Mouse (Mus musculus) brain, adult 2 months (tissue): ENCODE results near the gene Akap8l.

Experiments
- DNase-seq: peaks from one replicate; pipeline ENCODE4 v3.0.0; 2011; ENCODE audit warnings: low read depth, low spot score

The Akap8l gene

DNA sequence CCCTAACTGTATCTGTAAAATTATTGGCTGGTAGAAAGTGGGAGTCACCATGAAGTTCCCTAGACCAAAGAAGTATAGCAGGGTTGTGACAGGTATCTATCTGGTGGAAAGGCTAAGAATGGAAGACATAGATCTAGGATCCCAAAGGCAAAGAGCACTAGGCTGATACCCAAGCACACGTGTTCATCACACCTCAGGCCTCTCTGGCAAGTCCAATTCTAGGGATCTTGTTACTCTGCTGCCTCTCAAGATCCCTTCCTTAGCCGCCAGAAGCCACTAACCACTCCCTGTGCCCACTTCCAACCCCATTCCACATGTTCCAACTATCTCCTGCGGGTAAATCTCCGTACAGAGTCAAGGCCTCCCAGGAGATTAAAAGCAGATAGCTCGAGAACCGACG is 30.5 kb downstream of the Akap8l start:
- DNase-seq = peak; percentile 31

DNA sequence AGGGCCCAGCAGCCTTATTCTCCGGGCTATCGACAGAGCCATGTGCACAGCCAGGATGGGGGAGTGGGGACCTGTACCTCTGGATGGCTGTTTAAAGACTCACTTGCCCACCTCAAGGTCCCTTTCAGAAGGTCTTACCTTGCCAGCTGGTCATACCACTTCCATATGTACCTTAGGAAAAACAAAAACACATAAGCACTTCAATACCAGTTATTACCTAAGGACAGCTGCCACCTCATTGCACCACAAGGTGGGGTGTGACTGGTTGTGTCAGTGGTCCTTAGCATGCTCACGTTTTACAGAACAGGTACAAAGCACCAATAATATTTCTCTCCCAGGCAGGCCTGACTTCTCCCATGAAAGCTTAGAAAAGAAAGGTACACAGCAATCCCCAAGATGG is 32.7 kb downstream of the Akap8l start:
- no peak for DNase-seq

DNA sequence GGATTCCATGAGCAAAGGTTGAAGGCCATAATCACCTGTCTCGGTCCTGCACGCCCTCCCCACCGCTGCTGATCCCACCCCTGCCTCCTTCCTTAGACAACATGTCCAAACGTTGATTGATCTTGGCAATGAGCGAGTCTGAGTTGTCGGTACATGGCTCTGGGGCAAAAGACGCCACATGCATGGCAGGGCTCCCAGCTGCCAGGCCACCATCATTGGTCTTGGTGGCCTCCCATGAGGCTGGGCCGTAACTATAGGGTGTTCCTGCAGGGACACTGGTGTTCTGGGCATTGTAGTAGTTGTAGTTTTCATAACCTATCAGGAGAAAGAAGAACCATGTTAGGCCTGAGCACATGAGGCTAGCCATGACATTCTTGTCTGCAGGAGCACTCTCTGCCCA is 33.4 kb downstream of the Akap8l start:
- no peak for DNase-seq

DNA sequence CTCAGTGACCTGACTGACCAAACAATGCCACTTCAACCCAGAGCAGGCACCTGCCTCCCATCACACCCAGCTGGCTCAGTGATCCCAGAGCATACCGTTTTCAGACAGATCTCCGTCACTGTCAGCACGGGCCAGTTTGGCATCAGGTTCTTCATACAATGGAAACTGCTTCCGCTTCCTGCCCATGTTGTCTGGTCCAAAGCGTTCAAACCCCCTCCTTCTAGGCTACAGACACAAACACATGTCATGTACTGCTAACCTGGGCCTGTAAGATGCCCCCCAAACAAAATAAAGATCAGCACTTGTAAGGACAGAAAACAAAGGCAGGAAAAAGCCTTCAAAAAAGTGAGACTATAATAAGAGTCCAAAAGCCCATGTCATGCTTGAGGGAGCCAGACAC is 34.8 kb downstream of the Akap8l start:
- no peak for DNase-seq

DNA sequence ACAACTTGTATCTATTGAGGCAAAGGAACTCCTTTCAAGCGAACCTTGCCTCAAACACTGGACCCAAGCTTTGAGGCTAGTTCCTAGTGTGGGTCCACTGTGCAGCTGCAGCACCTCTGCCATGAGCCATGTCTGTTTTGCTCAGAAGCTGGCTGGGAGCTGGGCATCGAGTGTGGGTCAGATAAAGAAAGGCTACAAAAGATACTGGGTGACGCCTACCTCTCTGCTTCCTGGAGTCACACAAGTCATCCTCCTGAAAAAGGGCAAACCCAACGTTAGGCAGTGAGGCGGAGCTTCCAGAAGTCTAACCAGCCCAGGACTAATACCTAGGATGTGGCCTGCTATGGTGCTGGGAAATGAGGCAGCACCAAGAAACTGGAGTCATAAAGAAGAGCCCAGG is 36.5 kb downstream of the Akap8l start:
- no peak for DNase-seq

DNA sequence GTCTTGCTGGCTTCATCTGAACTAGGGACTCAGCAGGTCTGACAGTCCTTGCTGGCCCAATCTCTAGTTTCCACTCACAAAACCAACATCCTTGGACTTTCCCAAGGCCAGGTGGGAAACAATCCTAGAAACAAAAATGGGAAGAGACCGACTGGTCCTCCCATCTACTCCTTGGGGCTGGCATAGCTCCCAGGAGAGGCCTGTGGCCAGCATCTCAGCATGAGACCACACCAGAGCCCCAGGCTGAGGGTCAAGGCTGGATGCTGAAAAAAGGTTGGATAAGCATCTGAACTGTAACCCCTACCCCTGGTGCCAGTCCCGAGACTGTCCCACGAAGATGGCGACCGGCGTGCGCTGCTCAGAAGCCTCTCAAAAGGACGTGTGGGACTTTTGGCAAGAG is 37.6 kb downstream of the Akap8l start:
- DNase-seq = peak; percentile 18

DNA sequence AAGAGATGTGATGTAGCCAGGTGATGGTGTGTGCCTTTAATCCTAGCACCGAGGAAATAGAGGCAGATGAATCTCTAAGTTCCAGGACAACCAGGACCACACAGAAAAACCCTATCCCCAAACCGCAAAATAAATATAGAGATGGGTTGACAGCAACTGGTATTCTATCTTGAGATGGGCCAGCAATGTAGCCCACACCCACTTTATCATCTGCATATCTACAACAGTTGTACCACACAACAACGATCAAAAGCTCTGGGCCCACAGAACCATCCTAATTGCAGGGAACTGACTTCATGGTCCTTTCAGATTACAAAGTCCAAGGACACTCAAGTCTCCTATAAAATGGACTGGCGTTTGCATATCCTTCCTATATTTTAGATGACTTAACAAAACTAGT is 42.4 kb downstream of the Akap8l start:
- DNase-seq = no peak

DNA sequence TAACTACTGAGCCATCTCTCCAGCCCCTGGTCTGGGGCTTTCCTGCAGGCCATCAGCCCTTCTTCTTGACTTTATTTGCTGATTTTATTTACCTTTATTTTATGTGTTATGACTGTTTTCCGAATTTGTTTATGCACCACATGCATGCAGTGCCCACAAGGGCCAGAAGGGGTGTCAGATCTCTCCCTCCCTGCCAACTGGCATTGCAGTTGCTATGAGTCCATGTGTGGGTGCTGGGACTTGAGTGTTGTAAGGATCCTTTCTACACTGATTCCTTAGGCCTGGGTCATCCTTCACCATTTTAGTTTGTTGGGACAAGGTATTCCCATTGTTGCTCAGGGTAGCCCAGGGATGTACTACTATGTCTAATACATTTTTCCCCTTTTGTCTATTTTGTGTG is 52.3 kb downstream of the Akap8l start:
- no peak for DNase-seq

DNA sequence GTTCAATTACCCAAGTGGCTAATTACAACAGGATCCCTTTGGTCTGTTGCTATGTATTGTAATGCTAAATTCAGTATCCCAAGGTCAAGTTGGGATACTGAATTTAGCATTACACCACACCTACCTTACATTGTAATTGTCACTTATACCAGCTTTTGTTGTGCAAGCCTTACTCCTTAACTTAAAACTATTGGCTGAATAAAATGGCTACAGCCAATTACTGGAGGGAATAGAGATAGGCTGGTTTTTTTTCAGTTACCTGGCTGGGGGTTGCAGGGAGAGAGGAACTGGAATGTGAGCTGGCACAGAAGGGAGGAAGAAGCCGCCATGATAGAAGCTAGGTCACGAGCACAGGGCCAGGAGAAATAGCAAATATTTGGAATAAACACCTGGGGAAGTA is 54.5 kb downstream of the Akap8l start:
- DNase-seq = no peak

DNA sequence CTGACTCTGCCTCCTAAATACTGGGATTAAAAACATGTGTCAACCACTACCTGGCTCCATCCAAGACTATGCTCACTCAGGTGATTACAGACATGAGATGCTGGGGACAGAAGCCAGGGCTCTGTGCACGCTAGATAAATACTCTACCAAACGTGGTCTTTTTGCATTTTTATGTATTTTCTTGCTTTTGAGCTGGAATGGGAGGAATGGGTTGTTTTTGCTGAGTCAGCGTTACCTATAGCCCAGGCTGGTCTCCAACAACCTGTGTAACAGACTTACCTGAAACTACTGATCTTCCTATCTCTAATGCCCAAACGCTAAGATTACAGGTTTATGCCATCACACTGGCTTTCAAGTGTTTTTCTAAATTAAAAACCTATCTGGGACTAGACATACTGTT is 55.2 kb downstream of the Akap8l start:
- no peak for DNase-seq

DNA sequence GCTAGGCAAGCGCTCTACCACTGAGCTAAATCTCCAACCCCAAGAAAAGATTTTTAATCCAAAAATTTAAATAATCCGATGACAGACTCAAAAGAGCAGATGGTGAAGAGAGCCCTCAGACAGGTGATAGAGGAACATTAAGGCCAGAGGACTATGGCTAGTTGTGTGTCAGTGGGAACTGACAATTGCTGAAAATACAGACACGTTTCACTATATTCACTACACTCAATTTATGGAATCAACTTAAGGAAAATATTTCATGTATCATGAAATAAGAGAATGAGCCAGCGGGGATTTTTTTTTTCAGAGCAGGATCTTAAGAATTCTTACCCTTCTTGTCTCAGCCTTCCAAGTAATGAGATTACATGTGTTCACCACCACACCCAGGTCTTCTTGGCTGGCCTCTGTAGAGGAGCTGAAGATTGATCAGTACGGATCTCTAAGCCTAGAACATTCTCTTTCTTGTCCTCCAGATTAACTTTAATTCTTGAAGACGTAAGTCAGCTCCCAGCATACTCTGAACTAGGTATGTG is 65.2 kb downstream of the Akap8l start:
- no peak for DNase-seq

DNA sequence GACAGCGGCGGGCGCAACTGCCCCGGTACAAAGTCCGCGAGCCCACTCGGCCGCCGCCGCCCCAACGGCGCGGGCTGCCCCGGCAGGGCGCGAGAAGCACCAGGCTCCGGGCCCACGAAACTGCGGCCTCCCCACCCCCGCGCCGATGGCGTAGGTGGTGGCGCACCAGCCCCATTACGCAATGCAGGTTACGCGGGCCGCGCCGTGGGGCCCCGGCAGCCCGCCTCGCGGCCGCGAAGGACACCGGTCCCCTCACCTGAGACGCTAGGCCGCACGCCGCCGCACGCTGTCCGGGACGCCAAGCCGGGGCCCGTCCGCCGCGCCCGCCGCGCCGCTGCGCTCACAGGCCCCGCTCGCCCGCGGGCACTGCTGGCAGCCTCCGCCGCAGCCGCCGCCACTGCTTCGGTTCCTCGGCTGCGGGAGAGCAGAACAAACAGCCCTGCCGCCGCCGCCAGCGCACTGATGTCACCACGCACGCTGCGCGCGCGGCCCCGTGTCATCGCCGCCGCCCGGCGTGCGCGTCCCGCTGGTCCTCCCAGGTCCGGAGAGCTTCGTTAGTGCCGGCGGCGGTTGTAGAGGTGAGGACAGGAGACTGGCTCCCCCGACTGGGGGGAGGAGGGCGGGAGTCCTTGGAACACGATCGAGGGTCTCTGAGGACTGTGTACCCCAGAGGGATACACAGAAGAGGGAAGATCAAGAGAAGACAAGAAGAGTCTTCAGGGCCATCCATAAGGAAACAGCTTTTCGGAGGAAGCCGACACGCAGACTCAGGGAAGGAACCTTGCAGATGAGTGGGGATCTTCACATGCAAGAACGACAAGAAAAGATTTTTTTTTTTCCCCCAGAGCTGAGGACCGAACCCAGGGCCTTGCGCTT is 65.9 kb downstream of the Akap8l start, which contains the start of gene Brd4:
TSS of gene Brd4 (minus strand) at position 461 of the 876 bp plus-strand sequence.
- DNase-seq = peak; percentile 95

DNA sequence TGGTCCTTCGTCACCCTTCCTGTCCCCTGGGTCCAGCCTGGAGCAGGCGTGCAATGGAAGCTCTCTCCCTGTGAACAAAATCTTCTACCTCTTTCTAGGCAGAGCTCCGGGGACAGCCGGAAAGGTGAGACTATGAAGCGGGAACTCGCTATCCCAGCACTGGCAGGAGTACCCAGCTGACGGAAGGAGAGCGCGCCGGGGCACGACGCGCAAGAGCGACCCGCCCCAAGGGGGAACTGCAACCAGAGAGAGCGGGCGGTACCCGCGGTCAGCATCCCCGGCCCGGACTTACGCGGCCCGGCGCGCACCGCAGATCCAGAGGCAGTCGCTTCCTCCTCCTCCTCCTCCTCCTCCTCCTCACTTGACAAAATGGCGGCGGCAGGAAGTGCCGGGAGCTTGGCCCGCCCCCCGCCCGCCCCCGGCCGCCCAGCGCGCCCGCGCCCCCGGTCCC is 66.6 kb downstream of the Akap8l start:
- DNase-seq = peak; percentile 74

DNA sequence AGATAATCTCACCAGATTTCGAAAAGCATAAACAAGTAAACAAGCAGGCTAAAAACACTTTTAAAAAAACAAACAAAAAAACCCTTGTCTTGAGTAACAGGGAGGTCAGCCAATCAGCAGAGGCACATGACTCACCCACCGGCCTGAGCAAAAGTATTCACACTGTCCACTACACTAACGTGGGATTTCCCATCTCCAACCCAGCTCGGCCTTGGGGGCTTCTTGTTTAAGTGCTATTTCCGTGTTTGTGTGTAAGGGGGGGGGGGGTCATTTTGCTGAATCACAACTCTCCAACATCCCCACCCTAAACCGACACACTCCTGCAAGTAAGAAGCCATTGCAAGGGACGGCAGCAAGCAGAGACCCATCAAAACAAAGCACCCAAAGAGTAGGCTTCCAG is 67.1 kb downstream of the Akap8l start:
- peak; percentile 42 for DNase-seq

DNA sequence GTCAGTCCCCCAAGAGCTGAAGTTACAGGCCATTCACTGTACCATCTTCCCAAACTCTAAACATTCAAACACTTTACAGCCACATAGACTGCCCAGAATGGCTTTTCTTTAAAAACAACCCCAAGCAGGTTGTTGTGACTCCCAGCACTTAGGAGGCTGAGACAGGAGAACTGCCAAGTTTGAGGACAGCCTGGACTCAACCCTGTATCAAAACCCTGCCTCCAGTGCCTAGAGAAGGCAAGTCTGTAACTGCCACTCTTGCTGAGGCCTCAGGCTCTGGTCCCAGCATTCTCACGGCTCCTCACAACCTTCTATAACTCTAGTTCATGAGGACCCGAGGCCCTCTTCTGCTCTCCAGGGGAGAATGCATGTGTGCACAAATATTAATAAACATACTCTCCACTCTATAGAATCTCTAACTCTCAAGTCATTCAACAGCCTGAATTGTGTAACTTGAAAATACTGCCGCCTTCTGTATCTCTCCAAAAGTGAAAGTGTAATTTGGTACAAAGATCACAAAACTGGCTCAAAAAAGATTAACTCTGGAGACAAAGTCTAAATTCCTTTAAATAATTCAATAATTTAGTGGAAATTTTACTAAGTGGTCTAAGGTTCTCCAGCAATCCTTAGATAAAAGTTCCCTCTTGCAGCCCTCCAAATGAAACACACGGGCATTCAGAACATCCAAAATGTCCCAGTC is 68.6 kb downstream of the Akap8l start:
- DNase-seq = no peak

DNA sequence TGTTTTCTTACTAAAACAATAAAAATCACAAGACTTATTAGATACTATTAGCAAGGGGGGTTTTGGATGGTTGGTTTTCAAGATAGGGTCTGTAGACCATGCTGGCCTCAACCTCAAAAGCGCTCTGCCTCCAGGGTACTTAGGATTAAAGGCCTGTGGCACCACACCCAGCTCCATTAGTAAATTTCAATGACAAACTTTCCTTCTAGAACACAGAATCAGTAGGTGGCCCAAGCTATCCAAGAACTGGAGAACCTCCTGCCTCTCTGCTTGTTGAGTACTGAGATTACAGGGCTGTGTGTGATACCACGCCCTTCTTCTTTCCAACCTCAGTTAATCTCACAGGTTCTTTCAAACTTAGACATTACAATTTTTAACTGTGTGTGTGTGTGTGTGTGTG is 69.3 kb downstream of the Akap8l start:
- no peak for DNase-seq

DNA sequence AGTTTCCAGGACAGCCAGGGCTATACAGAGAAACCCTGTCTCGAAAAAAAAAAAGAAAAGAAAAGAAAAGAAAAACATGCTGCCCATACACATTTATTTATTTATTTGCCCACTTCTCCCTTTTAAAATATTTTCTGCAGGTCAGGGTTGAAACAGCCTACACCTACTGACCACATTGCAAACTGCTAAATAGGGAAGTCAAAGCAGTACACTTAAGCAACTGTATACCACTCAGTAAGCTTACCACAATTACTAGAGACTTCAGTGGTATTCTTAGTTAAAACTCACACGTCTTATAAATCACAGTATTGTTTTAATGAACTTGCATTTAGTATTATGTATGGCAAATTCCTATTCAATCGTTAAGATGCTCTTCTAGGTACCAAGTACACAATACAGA is 69.8 kb downstream of the Akap8l start:
- DNase-seq = no peak

DNA sequence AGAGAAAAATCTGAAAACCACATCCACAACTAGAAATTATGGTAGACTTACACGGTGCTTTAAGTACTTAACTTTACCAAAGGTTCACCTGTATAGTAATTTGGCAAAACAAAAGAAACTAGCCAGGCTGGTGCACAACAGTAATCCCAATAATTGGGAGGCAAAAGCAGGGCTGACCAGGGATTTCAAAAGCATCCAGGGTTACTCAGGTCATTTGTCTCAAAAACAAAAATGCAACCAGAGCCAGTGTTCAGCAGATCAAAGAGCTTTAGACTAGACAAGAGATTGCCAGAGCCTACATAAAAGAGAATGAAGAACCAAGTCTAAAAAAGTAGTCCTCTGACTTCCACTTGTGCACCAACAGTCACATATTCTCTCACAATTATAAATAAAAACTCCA is 73.2 kb downstream of the Akap8l start:
- DNase-seq = no peak

DNA sequence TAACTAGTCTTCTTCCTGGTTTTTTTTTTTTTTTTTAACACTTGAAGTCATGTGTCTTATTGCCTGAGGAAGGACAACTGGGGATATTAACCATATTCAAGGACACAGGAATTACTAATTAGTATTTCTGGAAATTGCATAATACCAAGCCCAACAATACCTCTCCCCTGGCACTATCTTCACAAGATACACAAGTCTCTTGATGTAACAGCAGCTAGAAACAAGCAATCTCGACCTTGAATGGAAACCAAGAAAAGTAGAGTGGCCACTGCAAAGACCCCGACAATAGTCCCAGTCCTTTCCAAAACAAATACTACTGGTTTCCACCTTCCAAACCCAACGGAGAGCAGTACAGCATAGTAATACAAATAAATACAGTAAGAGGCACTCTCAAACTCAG is 74.8 kb downstream of the Akap8l start:
- no peak for DNase-seq
